Mouse (Mus musculus): ENCODE results near the gene Hoxa10. TPM values are rescaled to one million over a fixed set of nuclear protein-coding genes. Genes with fewer than 3 reads are reported as not detected.
A peak's percentile ranks its signal among the peaks of the same experiment; 100 is the strongest.

Gene Hoxa10
- polyA plus RNA-seq, 1 experiment from 2014 or later, result not detected

- no peak overlapping the region for H3K4me3 ChIP-seq (ENCODE audit: low read depth, low read length)
- no peak overlapping the region for H3K4me2 ChIP-seq
- WGBS, result 1% methylated on average over 27 of the region's 27 CpGs
- no peak for ATAC-seq (ENCODE audit: low FRiP score)
- H3K27ac ChIP-seq (ENCODE audit: low read depth, low read length), result no peak overlapping the region
- no peaks in the 10 kb centered on the region for H3K36me3 ChIP-seq (ENCODE audit: control insufficient read depth, insufficient read depth, low read length)
- H3K4me1 ChIP-seq (ENCODE audit: control insufficient read depth, insufficient read depth, low read length), result no peaks in the 10 kb centered on the region
- DNase-seq (ENCODE audit: low spot score, missing footprints), result peak; percentile 94
- no peaks in the 10 kb centered on the region for H3K9me3 ChIP-seq (ENCODE audit: control insufficient read depth, low read length)
- no peak overlapping the region for H3K9ac ChIP-seq (ENCODE audit: low read length)
- peaks cover 99% of the 10 kb centered on the region for H3K27me3 ChIP-seq (ENCODE audit: control insufficient read depth, insufficient read depth, low read length)
Observed at GRCm38 (mm10) chr6:52248638-52249414, 8.2 kb upstream of the Hoxa10 start.

- Histone ChIP-seq H3K9ac (ENCODE audit: low read length) (no peak overlapping the region), H3K27ac (ENCODE audit: low read depth, low read length) (no peak overlapping the region), H3K27me3 (ENCODE audit: control insufficient read depth, insufficient read depth, low read length) (peaks cover 99% of the 10 kb centered on the region), H3K9me3 (ENCODE audit: control insufficient read depth, low read length) (no peaks in the 10 kb centered on the region), H3K4me3 (ENCODE audit: low read depth, low read length) (no peak overlapping the region), H3K4me1 (ENCODE audit: control insufficient read depth, insufficient read depth, low read length) (no peaks in the 10 kb centered on the region), H3K4me2 (no peak overlapping the region), H3K36me3 (ENCODE audit: control insufficient read depth, insufficient read depth, low read length) (no peaks in the 10 kb centered on the region)
- 2% methylated on average over 23 of the region's 23 CpGs for WGBS
- DNase-seq (ENCODE audit: low spot score, missing footprints) (peak; percentile 95), ATAC-seq (ENCODE audit: low FRiP score) (no peak)
Observed at GRCm38 (mm10) chr6:52247766-52248637, 7.3 kb upstream of the Hoxa10 start.

GRCm38 (mm10) chr6:52246916-52247315, 6.3 kb upstream of the Hoxa10 start:
- Histone ChIP-seq H3K4me2 (no peak overlapping the region), H3K27ac (ENCODE audit: low read depth, low read length) (no peak overlapping the region), H3K9me3 (ENCODE audit: control insufficient read depth, low read length) (no peaks in the 10 kb centered on the region), H3K9ac (ENCODE audit: low read length) (no peak overlapping the region), H3K4me3 (ENCODE audit: low read depth, low read length) (no peak overlapping the region), H3K27me3 (ENCODE audit: control insufficient read depth, insufficient read depth, low read length) (peaks cover 99% of the 10 kb centered on the region), H3K36me3 (ENCODE audit: control insufficient read depth, insufficient read depth, low read length) (no peaks in the 10 kb centered on the region), H3K4me1 (ENCODE audit: control insufficient read depth, insufficient read depth, low read length) (no peaks in the 10 kb centered on the region)
- WGBS, result 6% methylated on average over 3 of the region's 3 CpGs
- ATAC-seq (ENCODE audit: low FRiP score) (no peak), DNase-seq (ENCODE audit: low spot score, missing footprints) (no peak)

- peak; percentile 96 for DNase-seq (ENCODE audit: low spot score, missing footprints)
- H3K27ac ChIP-seq (ENCODE audit: low read depth, low read length), result no peak overlapping the region
- no peak overlapping the region for H3K4me2 ChIP-seq
- H3K4me1 ChIP-seq (ENCODE audit: control insufficient read depth, insufficient read depth, low read length), result no peaks in the 10 kb centered on the region
- H3K9me3 ChIP-seq (ENCODE audit: control insufficient read depth, low read length), result no peaks in the 10 kb centered on the region
- no peaks in the 10 kb centered on the region for H3K36me3 ChIP-seq (ENCODE audit: control insufficient read depth, insufficient read depth, low read length)
- H3K4me3 ChIP-seq (ENCODE audit: low read depth, low read length), result no peak overlapping the region
- under 1% methylated on average over 26 of the region's 26 CpGs for WGBS
- peaks cover 99% of the 10 kb centered on the region for H3K27me3 ChIP-seq (ENCODE audit: control insufficient read depth, insufficient read depth, low read length)
- no peak for ATAC-seq (ENCODE audit: low FRiP score)
- no peak overlapping the region for H3K9ac ChIP-seq (ENCODE audit: low read length)
Observed at GRCm38 (mm10) chr6:52246403-52246803, 5.7 kb upstream of the Hoxa10 start.

- peaks cover 99% of the 10 kb centered on the region for H3K27me3 ChIP-seq (ENCODE audit: control insufficient read depth, insufficient read depth, low read length)
- H3K9ac ChIP-seq (ENCODE audit: low read length), result no peak within 1 kb of the TSS
- no peak within 1 kb of the TSS for H3K4me2 ChIP-seq
- no peaks in the 10 kb centered on the region for H3K9me3 ChIP-seq (ENCODE audit: control insufficient read depth, low read length)
- under 1% methylated on average over 20 of the region's 20 CpGs for WGBS
- no peak within 1 kb of the TSS for H3K4me3 ChIP-seq (ENCODE audit: low read depth, low read length)
- no peak for ATAC-seq (ENCODE audit: low FRiP score)
- H3K4me1 ChIP-seq (ENCODE audit: control insufficient read depth, insufficient read depth, low read length), result no peaks in the 10 kb centered on the region
- peak; percentile 93 for DNase-seq (ENCODE audit: low spot score, missing footprints)
- no peak within 1 kb of the TSS for H3K27ac ChIP-seq (ENCODE audit: low read depth, low read length)
- H3K36me3 ChIP-seq (ENCODE audit: control insufficient read depth, insufficient read depth, low read length), result no peaks in the 10 kb centered on the region
Observed at GRCm38 (mm10) chr6:52245757-52246142, 5.1 kb upstream of the Hoxa10 start, which contains the start of gene Hoxa11. Hoxa11 (minus strand) TSS chr6:52245810.

- Histone ChIP-seq H3K4me2 (no peak overlapping the region), H3K27me3 (ENCODE audit: control insufficient read depth, insufficient read depth, low read length) (peaks cover 99% of the 10 kb centered on the region), H3K36me3 (ENCODE audit: control insufficient read depth, insufficient read depth, low read length) (no peaks in the 10 kb centered on the region), H3K4me3 (ENCODE audit: low read depth, low read length) (no peak overlapping the region), H3K9me3 (ENCODE audit: control insufficient read depth, low read length) (no peaks in the 10 kb centered on the region), H3K9ac (ENCODE audit: low read length) (no peak overlapping the region), H3K4me1 (ENCODE audit: control insufficient read depth, insufficient read depth, low read length) (no peaks in the 10 kb centered on the region), H3K27ac (ENCODE audit: low read depth, low read length) (no peak overlapping the region)
- ATAC-seq (ENCODE audit: low FRiP score), result no peak
- DNase-seq (ENCODE audit: low spot score, missing footprints), result peak; percentile 95
- under 1% methylated on average over 70 of the region's 71 CpGs for WGBS
Observed at GRCm38 (mm10) chr6:52245040-52245756, 4.5 kb upstream of the Hoxa10 start.

- Histone ChIP-seq H3K4me1 (ENCODE audit: control insufficient read depth, insufficient read depth, low read length) (no peaks in the 10 kb centered on the region), H3K9me3 (ENCODE audit: control insufficient read depth, low read length) (no peaks in the 10 kb centered on the region), H3K27ac (ENCODE audit: low read depth, low read length) (no peak overlapping the region), H3K4me3 (ENCODE audit: low read depth, low read length) (no peak overlapping the region), H3K4me2 (no peak overlapping the region), H3K36me3 (ENCODE audit: control insufficient read depth, insufficient read depth, low read length) (no peaks in the 10 kb centered on the region), H3K9ac (ENCODE audit: low read length) (no peak overlapping the region), H3K27me3 (ENCODE audit: control insufficient read depth, insufficient read depth, low read length) (peaks cover 99% of the 10 kb centered on the region)
- whole genome bisulfite sequencing, result 1% methylated on average over 23 of the region's 23 CpGs
- DNase-seq (ENCODE audit: low spot score, missing footprints) (peak; percentile 93), ATAC-seq (ENCODE audit: low FRiP score) (no peak)
Observed at GRCm38 (mm10) chr6:52244471-52245039, 3.9 kb upstream of the Hoxa10 start.

- Histone ChIP-seq H3K4me3 (ENCODE audit: low read depth, low read length) (no peak overlapping the region), H3K36me3 (ENCODE audit: control insufficient read depth, insufficient read depth, low read length) (no peaks in the 10 kb centered on the region), H3K9me3 (ENCODE audit: control insufficient read depth, low read length) (no peaks in the 10 kb centered on the region), H3K4me1 (ENCODE audit: control insufficient read depth, insufficient read depth, low read length) (no peaks in the 10 kb centered on the region), H3K27ac (ENCODE audit: low read depth, low read length) (no peak overlapping the region), H3K9ac (ENCODE audit: low read length) (no peak overlapping the region), H3K4me2 (no peak overlapping the region), H3K27me3 (ENCODE audit: control insufficient read depth, insufficient read depth, low read length) (peaks cover 98% of the 10 kb centered on the region)
- DNase-seq (ENCODE audit: low spot score, missing footprints) (peak; percentile 94), ATAC-seq (ENCODE audit: low FRiP score) (no peak)
- WGBS, result 2% methylated on average over 12 of the region's 12 CpGs
Observed at GRCm38 (mm10) chr6:52243681-52244121, 3.0 kb upstream of the Hoxa10 start.

Measured in midbrain, embryonic 11.5 days (tissue).